In genomic region chr16:18645329-18645728, GRCm38 (mm10) we compare ENCODE assay signal across 34 mouse cellular contexts. TPM values are rescaled to one million over a fixed set of nuclear protein-coding genes. Genes with fewer than 3 reads are reported as not detected.
DNase-seq lines count a peak whose midpoint lies in the region; ATAC-seq lines count a peak whose summit lies in the region.
"Had no signal": no experiment of that assay in that cellular context is flagged by ENCODE, and none has a peak within 500 bp of the region (broad histone marks: within the 10 kb centered on the region; RNA-seq: fewer than 3 reads in every experiment).

No protein-coding gene starts in this region.

- no peak overlapping the region for H3K4me2 ChIP-seq in limb, embryonic 15.5 days
- H3K4me2 ChIP-seq: embryonic facial prominence, embryonic 12.5 days; forebrain, embryonic 12.5 days; heart, embryonic 15.5 days; hindbrain, embryonic 14.5 days; liver, embryonic 11.5 days; lung, embryonic 15.5 days; midbrain, embryonic 12.5 days; neural tube, embryonic 12.5 days; stomach, embryonic 15.5 days had no signal

- peak; percentile 69 for DNase-seq in heart, embryonic 10.5 days (ENCODE audit: low spot score)
- no peak for DNase-seq in heart, postnatal 14 days
- peak; percentile 63 for DNase-seq in urinary bladder, postnatal 14 days (ENCODE audit: low spot score)
- DNase-seq in urinary bladder, postnatal 25 days (ENCODE audit: low spot score): no peak
- DNase-seq in left cerebral cortex, adult 8-10 months (ENCODE audit: low spot score in 2 of 2): no peak
- no peak for DNase-seq in midbrain, embryonic 10.5 days (ENCODE audit: low spot score)
- no peak for DNase-seq in urinary bladder, adult 2 months (ENCODE audit: low spot score)
- DNase-seq: adrenal gland, postnatal 10 days; cerebellum, adult 11 months; cerebellum, adult 9-10 months; cerebellum, postnatal 36 days; forebrain, postnatal 0 days; gastrocnemius, postnatal 10 days; heart, postnatal 4 days; kidney, postnatal 14 days; layer of hippocampus, adult 9-11 months; right cerebral cortex, adult 18-20 months; thymus, postnatal 4 days had no signal

- 66% methylated on average over 6 of the region's 6 CpGs for WGBS in heart, embryonic 10.5 days
- WGBS in limb, embryonic 15.5 days: 51% methylated on average over 6 of the region's 6 CpGs
- 84% methylated on average over 6 of the region's 6 CpGs for WGBS in midbrain, embryonic 10.5 days

- H3K36me3 ChIP-seq in heart, embryonic 10.5 days: no peaks in the 10 kb centered on the region
- no peaks in the 10 kb centered on the region for H3K36me3 ChIP-seq in limb, embryonic 15.5 days
- no peaks in the 10 kb centered on the region for H3K36me3 ChIP-seq in midbrain, embryonic 10.5 days
- H3K36me3 ChIP-seq: embryonic facial prominence, embryonic 12.5 days; forebrain, embryonic 12.5 days; heart, embryonic 15.5 days; lung, embryonic 15.5 days; midbrain, embryonic 12.5 days; neural tube, embryonic 12.5 days; stomach, embryonic 15.5 days had no signal

- no peaks in the 10 kb centered on the region for H3K27me3 ChIP-seq in heart, embryonic 10.5 days (ENCODE audit: insufficient read depth, poor library complexity, severe bottlenecking)
- no peaks in the 10 kb centered on the region for H3K27me3 ChIP-seq in limb, embryonic 15.5 days
- H3K27me3 ChIP-seq in midbrain, embryonic 10.5 days (ENCODE audit: low read depth, poor library complexity, severe bottlenecking): no peaks in the 10 kb centered on the region
- H3K27me3 ChIP-seq: embryonic facial prominence, embryonic 12.5 days; forebrain, embryonic 12.5 days; heart, embryonic 15.5 days; lung, embryonic 15.5 days; midbrain, embryonic 12.5 days; neural tube, embryonic 12.5 days; stomach, embryonic 15.5 days had no signal

- no peaks in the 10 kb centered on the region for H3K4me1 ChIP-seq in heart, embryonic 10.5 days
- H3K4me1 ChIP-seq in limb, embryonic 15.5 days: peaks cover 28% of the 10 kb centered on the region
- peaks cover 3% of the 10 kb centered on the region; the same call in 1 of the 2 replicates for H3K4me1 ChIP-seq in midbrain, embryonic 10.5 days
- H3K4me1 ChIP-seq: forebrain, embryonic 12.5 days; heart, embryonic 15.5 days; lung, embryonic 15.5 days; midbrain, embryonic 12.5 days; neural tube, embryonic 12.5 days; stomach, embryonic 15.5 days had no signal

- H3K4me3 ChIP-seq in heart, embryonic 10.5 days: no peak overlapping the region
- no peak overlapping the region for H3K4me3 ChIP-seq in limb, embryonic 15.5 days
- no peak overlapping the region for H3K4me3 ChIP-seq in midbrain, embryonic 10.5 days
- H3K4me3 ChIP-seq: embryonic facial prominence, embryonic 12.5 days; forebrain, embryonic 12.5 days; heart, embryonic 15.5 days; lung, embryonic 15.5 days; midbrain, embryonic 12.5 days; myocyte; neural tube, embryonic 12.5 days; stomach, embryonic 15.5 days had no signal

- H3K9me3 ChIP-seq in heart, embryonic 10.5 days: no peaks in the 10 kb centered on the region; the same call in 1 of the 2 replicates
- H3K9me3 ChIP-seq in limb, embryonic 15.5 days: no peaks in the 10 kb centered on the region
- no peaks in the 10 kb centered on the region for H3K9me3 ChIP-seq in midbrain, embryonic 10.5 days (replicated peaks)
- H3K9me3 ChIP-seq: embryonic facial prominence, embryonic 12.5 days; forebrain, embryonic 12.5 days; heart, embryonic 15.5 days; lung, embryonic 15.5 days; midbrain, embryonic 12.5 days; neural tube, embryonic 12.5 days; stomach, embryonic 15.5 days had no signal

- peak; percentile 22; the same call in 1 of the 2 replicates for ATAC-seq in limb, embryonic 15.5 days (ENCODE audit: insufficient number of reproducible peaks, low FRiP score, low TSS enrichment, low read depth)
- ATAC-seq: forebrain, postnatal 0 days; inflammation-experienced regulatory T-cells, adult 6 months; Patski had no signal

- H3K27ac ChIP-seq in heart, embryonic 10.5 days: no peak overlapping the region
- H3K27ac ChIP-seq in limb, embryonic 15.5 days: peak overlapping the region; percentile 84
- no peak overlapping the region for H3K27ac ChIP-seq in midbrain, embryonic 10.5 days (replicated peaks)
- H3K27ac ChIP-seq: embryonic facial prominence, embryonic 12.5 days; forebrain, embryonic 12.5 days; heart, embryonic 15.5 days; hindbrain, embryonic 14.5 days; lung, embryonic 15.5 days; midbrain, embryonic 12.5 days; neural tube, embryonic 12.5 days; stomach, embryonic 15.5 days had no signal

- no peak overlapping the region for H3K9ac ChIP-seq in limb, embryonic 15.5 days
- H3K9ac ChIP-seq: embryonic facial prominence, embryonic 12.5 days; forebrain, embryonic 12.5 days; forebrain, postnatal 0 days; heart, embryonic 15.5 days; hindbrain, embryonic 14.5 days; lung, embryonic 15.5 days; midbrain, embryonic 12.5 days; neural tube, embryonic 12.5 days; stomach, embryonic 15.5 days had no signal

- intact Hi-C loops in heart, postnatal 14 days (cut with DNase I): no loop called here

RNA-seq across cellular contexts. Expression of gene Sept5, which starts 15.6 kb away (rescaled TPM):
- 4.3 and 11.7 TPM in 2 replicates for polyA plus RNA-seq in heart, embryonic 10.5 days (2016; fragmentation: Nextera tagmentation; extraction: Ambion mirVana)
- total RNA-seq in heart, postnatal 14 days (2021): 1 to 10 TPM; 6.7 to 7.6 TPM
- 59.4 and 62.8 TPM in 2 replicates for polyA plus RNA-seq in limb, embryonic 15.5 days (2015; fragmentation: Nextera tagmentation; extraction: Ambion mirVana)
- total RNA-seq in left cerebral cortex, adult 8-10 months (2022): 100 to 1,000 TPM; 759 to 812 (median 777) TPM
- 31.2 and 42.8 TPM in 2 replicates for polyA plus RNA-seq in midbrain, embryonic 10.5 days (2016; fragmentation: Nextera tagmentation; extraction: Ambion mirVana)
- polyA plus RNA-seq in urinary bladder, adult 2 months (2012; rRNA removed): 44.7 and 46.4 TPM in 2 replicates

RNA-seq across cellular contexts. Expression of gene Gm49601, which starts 19.1 kb away (rescaled TPM):
- polyA plus RNA-seq in heart, embryonic 10.5 days (2016; fragmentation: Nextera tagmentation; extraction: Ambion mirVana): 0.26 and 1.1 TPM in 2 replicates
- 1 to 10 TPM; 2.8 to 4.0 TPM for total RNA-seq in heart, postnatal 14 days (2021)
- 5.5 and 6.9 TPM in 2 replicates for polyA plus RNA-seq in limb, embryonic 15.5 days (2015; fragmentation: Nextera tagmentation; extraction: Ambion mirVana)
- total RNA-seq in left cerebral cortex, adult 8-10 months (2022): 100 to 1,000 TPM; 207 to 234 (median 219) TPM
- 3.7 and 5.8 TPM in 2 replicates for polyA plus RNA-seq in midbrain, embryonic 10.5 days (2016; fragmentation: Nextera tagmentation; extraction: Ambion mirVana)
- 11.8 and 15.0 TPM in 2 replicates for polyA plus RNA-seq in urinary bladder, adult 2 months (2012; rRNA removed)
- polyA plus RNA-seq: inflammation-experienced regulatory T-cells, adult 6 months; liver, embryonic 11.5 days; thymus, postnatal 0 days had no signal

RNA-seq across cellular contexts. Expression of gene Gp1bb, which starts 23.1 kb away (rescaled TPM):
- 6.0 and 7.4 TPM in 2 replicates for polyA plus RNA-seq in heart, embryonic 10.5 days (2016; fragmentation: Nextera tagmentation; extraction: Ambion mirVana)
- under 1 TPM in 1 of 2 experiments, not detected in 1; 0.29 TPM for total RNA-seq in heart, postnatal 14 days (2021)
- polyA plus RNA-seq in limb, embryonic 15.5 days (2015; fragmentation: Nextera tagmentation; extraction: Ambion mirVana): 3.0 and 3.4 TPM in 2 replicates
- total RNA-seq in left cerebral cortex, adult 8-10 months (2022): 1 to 10 TPM in 1 of 4 experiments, under 1 TPM in 2, not detected in 1; 0.36 to 1.1 (median 0.93) TPM
- 4.5 and 4.6 TPM in 2 replicates for polyA plus RNA-seq in midbrain, embryonic 10.5 days (2016; fragmentation: Nextera tagmentation; extraction: Ambion mirVana)
- polyA plus RNA-seq in urinary bladder, adult 2 months (2012; rRNA removed): 0.55 and 0.59 TPM in 2 replicates
- total RNA-seq: gastrocnemius, postnatal 10 days had no signal
- polyA plus RNA-seq: inflammation-experienced regulatory T-cells, adult 6 months had no signal

RNA-seq across cellular contexts. Expression of gene Tbx1, which starts 54.9 kb away (rescaled TPM):
- 1.00 and 6.9 TPM in 2 replicates for polyA plus RNA-seq in heart, embryonic 10.5 days (2016; fragmentation: Nextera tagmentation; extraction: Ambion mirVana)
- total RNA-seq in heart, postnatal 14 days (2021): under 1 TPM; 0.48 to 0.76 TPM
- 6.0 and 6.4 TPM in 2 replicates for polyA plus RNA-seq in limb, embryonic 15.5 days (2015; fragmentation: Nextera tagmentation; extraction: Ambion mirVana)
- total RNA-seq in left cerebral cortex, adult 8-10 months (2022): 1 to 10 TPM; 1.0 to 2.1 (median 1.6) TPM
- 0.97 and 1.7 TPM in 2 replicates for polyA plus RNA-seq in midbrain, embryonic 10.5 days (2016; fragmentation: Nextera tagmentation; extraction: Ambion mirVana)
- polyA plus RNA-seq in urinary bladder, adult 2 months (2012; rRNA removed): 2.0 and 4.1 TPM in 2 replicates
- total RNA-seq: megakaryocyte, adult 5-6 weeks; MEL had no signal
- polyA plus RNA-seq: inflammation-experienced regulatory T-cells, adult 6 months had no signal

Comparison
In these comparisons a context has a peak if more than half of its experiments do, and no peak if none do; other contexts are left out.
1. DNase-seq: peak in heart, embryonic 10.5 days (single experiment) and urinary bladder, postnatal 14 days (single experiment); none in heart, postnatal 14 days (0 of 2), urinary bladder, postnatal 25 days (single experiment), left cerebral cortex, adult 8-10 months (0 of 2), midbrain, embryonic 10.5 days (single experiment) and urinary bladder, adult 2 months (single experiment).